Mouse (Mus musculus) myocyte (in vitro differentiated cells): ENCODE data around the gene Tmem97. TPM values are rescaled to one million over a fixed set of nuclear protein-coding genes. Genes with fewer than 3 reads are reported as not detected.

Source experiments
- H3K27me3 ChIP-seq: one replicate; pipeline ENCODE4 v1.6.1; 2011; ENCODE audit not compliant: control insufficient read depth, insufficient read depth, insufficient read length
- H3K36me3 ChIP-seq: one replicate; pipeline ENCODE4 v1.6.1; 2011; ENCODE audit not compliant: control insufficient read depth, insufficient read depth
- H3K4me2 ChIP-seq: one replicate; pipeline ENCODE4 v1.6.1; 2011; ENCODE audit warnings: low read depth, control low read depth
- H3K4me3 ChIP-seq: one replicate; pipeline ENCODE4 v1.5.1; 2011; ENCODE audit warnings: mild to moderate bottlenecking, control low read depth, moderate library complexity
- H3K79me2 ChIP-seq: one replicate; pipeline ENCODE4 v1.6.1; 2011; ENCODE audit not compliant: control insufficient read depth, insufficient read depth
- H3ac ChIP-seq: one replicate; pipeline ENCODE4 v1.6.1; 2011; ENCODE audit not compliant: control insufficient read depth, insufficient read length
- CEBPB ChIP-seq: IDR thresholded peaks from 2 replicates; pipeline ENCODE4 v1.6.1; 2011; ENCODE audit warnings: mild to moderate bottlenecking, moderate library complexity; ENCODE audit not compliant: poor library complexity, insufficient read depth, severe bottlenecking
- E2F4 ChIP-seq: IDR thresholded peaks from one replicate; pipeline ENCODE4 v1.6.1; 2011; ENCODE audit warnings: mild to moderate bottlenecking, control low read depth, moderate library complexity; ENCODE audit not compliant: insufficient read depth
- MAX ChIP-seq: IDR thresholded peaks from one replicate; pipeline ENCODE4 v1.6.1; 2011; ENCODE audit warnings: low read depth, mild to moderate bottlenecking, control low read depth
- MYOD1 ChIP-seq, 3 experiments: IDR thresholded peaks; one replicate each; pipeline ENCODE4 v1.6.1; 2011; ENCODE audit warnings: control low read depth in 2 of 3, low read depth in 2 of 3, mild to moderate bottlenecking in 2 of 3, moderate library complexity in 1 of 3; ENCODE audit not compliant: insufficient read length in 2 of 3, control insufficient read depth in 1 of 3
- MYOG ChIP-seq, 3 experiments: IDR thresholded peaks; one replicate each; pipeline ENCODE4 v1.6.1; 2011; ENCODE audit warnings: control low read depth in 2 of 3, low read depth in 2 of 3, mild to moderate bottlenecking in 2 of 3; ENCODE audit not compliant: insufficient read length in 2 of 3, control insufficient read depth in 1 of 3, insufficient read depth in 1 of 3
- POLR2A ChIP-seq: IDR thresholded peaks from one replicate; pipeline ENCODE4 v1.6.1; 2011; ENCODE audit warnings: low read depth, mild to moderate bottlenecking, control low read depth, moderate library complexity; ENCODE audit not compliant: insufficient read length
- POLR2AphosphoS2 ChIP-seq: IDR thresholded peaks from one replicate; pipeline ENCODE4 v1.6.1; 2011; ENCODE audit warnings: low read depth, control low read depth; ENCODE audit not compliant: insufficient read length
- REST ChIP-seq: IDR thresholded peaks from one replicate; pipeline ENCODE4 v1.6.1; 2011; ENCODE audit warnings: mild to moderate bottlenecking, control low read depth, moderate library complexity; ENCODE audit not compliant: insufficient read depth, insufficient read length
- SRF ChIP-seq: IDR thresholded peaks from one replicate; pipeline ENCODE4 v1.6.1; 2011; ENCODE audit warnings: low read depth; ENCODE audit not compliant: control insufficient read depth, insufficient read length
- TCF12 ChIP-seq: IDR thresholded peaks from one replicate; pipeline ENCODE4 v1.6.1; 2011; ENCODE audit warnings: mild to moderate bottlenecking, control low read depth; ENCODE audit not compliant: poor library complexity, insufficient read depth, severe bottlenecking
- polyA plus RNA-seq: library from polyadenylated mRNA; unstranded; fragments of >200 nt; fragmentation: generic; extraction: Trizol; gene quantifications from one replicate; pipeline ENCODE4 v1.2.1, GENCODE M21; 2012; ENCODE audit warnings: missing spikeins

Gene Tmem97
- polyA plus RNA-seq, 1 experiment = 125 TPM

DNA sequence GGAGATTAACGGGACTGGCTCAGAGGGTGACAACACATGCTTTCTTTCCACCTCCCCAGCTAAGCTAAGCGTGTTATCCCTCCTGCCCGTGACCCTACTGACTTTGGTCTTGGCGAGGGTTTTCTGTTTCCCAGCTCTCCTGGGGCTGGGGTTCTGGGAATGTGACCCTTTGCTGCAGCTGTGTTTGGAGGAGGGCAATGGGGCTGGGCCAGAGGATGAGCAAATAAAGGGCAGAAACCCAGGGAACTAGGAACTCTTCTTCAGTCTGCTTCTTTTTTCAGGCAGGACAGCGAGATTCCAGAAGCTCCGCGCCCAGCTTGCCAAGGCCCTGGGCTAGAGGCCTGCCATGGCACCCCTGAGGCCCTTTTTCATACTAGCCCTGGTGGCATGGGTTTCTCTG, 51.6 kb downstream of the Tmem97 start, which contains the start of gene Vtn:
TSS of gene Vtn (plus strand) at position 88 of the 400 bp plus-strand sequence.
- TF ChIP-seq TCF12 (no peak), POLR2A (no peak), CEBPB (no peak)
- H3K4me3 ChIP-seq = peak within 1 kb of the TSS; percentile 24
- H3ac ChIP-seq = no peak within 1 kb of the TSS
- H3K36me3 ChIP-seq = no peaks in the 10 kb centered on the region
- peak within 1 kb of the TSS; percentile 96 for H3K4me2 ChIP-seq
- H3K27me3 ChIP-seq = peaks cover 34% of the 10 kb centered on the region
- H3K79me2 ChIP-seq = no peaks in the 10 kb centered on the region

- Histone ChIP-seq H3K36me3 (no peaks in the 10 kb centered on the region), H3K79me2 (no peaks in the 10 kb centered on the region), H3K4me3 (peak within 1 kb of the TSS; percentile 24), H3ac (no peak within 1 kb of the TSS), H3K4me2 (peak within 1 kb of the TSS; percentile 96), H3K27me3 (peaks cover 34% of the 10 kb centered on the region)
- TF ChIP-seq E2F4 = no peak
- TF ChIP-seq REST = no peak
- TF ChIP-seq SRF = no peak
- no peak for TF ChIP-seq MYOG (IDR thresholded peaks at IDR 0.05; ENCODE audit: control insufficient read depth in 1 of 3, insufficient read depth in 1 of 3, insufficient read length in 2 of 3, low read depth in 2 of 3)
- no peak for TF ChIP-seq MYOD1 (IDR thresholded peaks at IDR 0.05; ENCODE audit: control insufficient read depth in 1 of 3, insufficient read length in 2 of 3, low read depth in 2 of 3)
- no peak for TF ChIP-seq POLR2AphosphoS2
- peak; percentile 22 for TF ChIP-seq POLR2A
Measured at GRCm38 (mm10) chr11:78497544-78498522, 52.7 kb downstream of the Tmem97 start, which contains the start of gene Sarm1. Gene Sarm1, minus strand, starts transcription at chr11:78497754.

DNA sequence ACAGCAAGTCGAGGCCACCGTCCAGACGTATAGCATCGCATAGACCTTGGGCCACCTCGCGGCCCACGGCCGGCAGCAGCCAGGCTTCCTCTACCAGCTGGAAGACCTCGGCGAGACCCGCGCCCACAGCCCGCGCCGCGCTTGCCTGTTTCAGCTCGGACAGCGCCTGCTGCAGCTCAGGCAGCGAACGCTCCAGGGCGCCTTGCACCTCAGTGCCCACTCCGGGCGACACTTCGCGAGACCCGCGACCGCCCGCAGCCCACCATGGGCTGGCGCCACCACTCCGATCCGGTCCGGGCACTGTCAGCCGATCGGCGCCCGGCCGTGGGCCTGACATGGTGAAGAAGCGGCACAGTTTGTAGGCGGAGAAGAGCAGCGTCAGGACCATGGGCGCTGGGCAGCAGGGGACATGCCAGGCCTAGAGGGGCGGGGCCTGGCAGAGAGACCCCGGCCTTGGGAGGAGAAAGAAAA, 53.5 kb downstream of the Tmem97 start:
- Histone ChIP-seq H3K27me3 (peaks cover 32% of the 10 kb centered on the region), H3ac (no peak overlapping the region), H3K4me3 (peak overlapping the region; percentile 24), H3K36me3 (no peaks in the 10 kb centered on the region), H3K79me2 (no peaks in the 10 kb centered on the region), H3K4me2 (peak overlapping the region; percentile 96)
- TF ChIP-seq POLR2AphosphoS2 = no peak
- TF ChIP-seq REST = peak; percentile 89

- Histone ChIP-seq H3ac (no peak overlapping the region), H3K4me3 (no peak overlapping the region), H3K27me3 (peaks cover 25% of the 10 kb centered on the region), H3K79me2 (no peaks in the 10 kb centered on the region), H3K4me2 (no peak overlapping the region), H3K36me3 (no peaks in the 10 kb centered on the region)
- TF ChIP-seq REST (peak; percentile 89), MYOG (IDR thresholded peaks at IDR 0.05; ENCODE audit: control insufficient read depth in 1 of 3, insufficient read depth in 1 of 3, insufficient read length in 2 of 3, low read depth in 2 of 3) (no peak), POLR2A (no peak), MAX (no peak), TCF12 (no peak), E2F4 (no peak)
Measured at GRCm38 (mm10) chr11:78495904-78496303, 54.7 kb downstream of the Tmem97 start.

Other genes with a start within 250 kb of the Tmem97 start
- gene Spag5, start 249.2 kb downstream of the Tmem97 start, polyA plus RNA-seq = 19.2 TPM
- 1.7 TPM for gene Aldoc, start 227.8 kb downstream of the Tmem97 start, polyA plus RNA-seq
- gene Pigs, start 222.4 kb downstream of the Tmem97 start, polyA plus RNA-seq = 50.2 TPM
- 24.8 TPM for gene Unc119, start 207.3 kb downstream of the Tmem97 start, polyA plus RNA-seq
- gene Foxn1, start 164.2 kb downstream of the Tmem97 start, polyA plus RNA-seq = 0.01 TPM
- 0.01 TPM for gene Slc13a2, start 128.6 kb downstream of the Tmem97 start, polyA plus RNA-seq
- gene Slc46a1, start 85.1 kb downstream of the Tmem97 start, polyA plus RNA-seq = 7.5 TPM
- gene Sarm1, start 53.0 kb downstream of the Tmem97 start, polyA plus RNA-seq = 0.17 TPM
- not detected for gene Vtn, start 51.7 kb downstream of the Tmem97 start, polyA plus RNA-seq
- gene Sebox, start 47.3 kb downstream of the Tmem97 start, polyA plus RNA-seq = not detected
- gene Tmem199, start 38.6 kb downstream of the Tmem97 start, polyA plus RNA-seq = 35.0 TPM
- gene Poldip2, start 38.6 kb downstream of the Tmem97 start, polyA plus RNA-seq = 103 TPM
- 59.3 TPM for gene Tnfaip1, start 14.4 kb downstream of the Tmem97 start, polyA plus RNA-seq
- 53.9 TPM for gene Ift20, start 14.4 kb downstream of the Tmem97 start, polyA plus RNA-seq
- gene Nlk, start 146.6 kb upstream of the Tmem97 start, polyA plus RNA-seq = 5.0 TPM
- 32.8 TPM for gene Ccnq, start 201.0 kb upstream of the Tmem97 start, polyA plus RNA-seq